Mouse (Mus musculus) limb, embryonic 12.5 days (tissue): ENCODE results near the gene Gm12248. TPM values are rescaled to one million over a fixed set of nuclear protein-coding genes. Genes with fewer than 3 reads are reported as not detected.

ENCODE experiments used
- ATAC-seq: fragments of 200-750 bp; cut with Nextera tagmentation; 2 replicates; pipeline ENCODE4 v1.8.0; 2017; ENCODE audit warnings: low read depth, moderate TSS enrichment; ENCODE audit not compliant: insufficient number of reproducible peaks, insufficient read depth, low FRiP score, low TSS enrichment
- H3K27ac ChIP-seq: fragments of 300-500 bp; sonication (generic); 2 replicates; pipeline ENCODE4 v1.5.1; 2016; ENCODE audit warnings: mild to moderate bottlenecking, moderate library complexity
- H3K27me3 ChIP-seq: fragments of 300-500 bp; sonication (generic); 2 replicates; pipeline ENCODE4 v1.6.1; 2016; ENCODE audit warnings: mild to moderate bottlenecking, moderate library complexity
- H3K36me3 ChIP-seq: fragments of 300-500 bp; sonication (generic); 2 replicates; pipeline ENCODE4 v1.6.1; 2016; ENCODE audit warnings: mild to moderate bottlenecking, moderate library complexity
- H3K4me1 ChIP-seq: fragments of 300-500 bp; sonication (generic); replicated peaks from 2 replicates; pipeline ENCODE4 v1.6.1; 2016
- H3K4me2 ChIP-seq: fragments of 300-500 bp; sonication (generic); 2 replicates; pipeline ENCODE4 v1.6.1; 2016; ENCODE audit warnings: mild to moderate bottlenecking, moderate library complexity
- H3K4me3 ChIP-seq: fragments of 300-500 bp; sonication (generic); replicated peaks from 2 replicates; pipeline ENCODE4 v1.5.1; 2016; ENCODE audit warnings: mild to moderate bottlenecking
- H3K9ac ChIP-seq: fragments of 300-500 bp; sonication (generic); replicated peaks from 2 replicates; pipeline ENCODE4 v1.6.1; 2016; ENCODE audit warnings: mild to moderate bottlenecking, moderate library complexity
- H3K9me3 ChIP-seq: fragments of 300-500 bp; sonication (generic); 2 replicates; pipeline ENCODE4 v1.6.1; 2016; ENCODE audit warnings: mild to moderate bottlenecking, moderate library complexity
- WGBS: fragments of 180-500 bp; shearing (Covaris S2); methylation state at CpG from one replicate; pipeline ENCODE4 v1.1.7; 2016; 5-methylcytosine and 5-hydroxymethylcytosine counted together
- polyA plus RNA-seq: library from polyadenylated mRNA; unstranded; fragments of >200 nt; fragmentation: Nextera tagmentation; extraction: Ambion mirVana; gene quantifications from 2 replicates; pipeline ENCODE4 v1.2.1, GENCODE M21; 2016

Gene Gm12248
- polyA plus RNA-seq, 1 experiment from 2014 or later = not detected

DNA sequence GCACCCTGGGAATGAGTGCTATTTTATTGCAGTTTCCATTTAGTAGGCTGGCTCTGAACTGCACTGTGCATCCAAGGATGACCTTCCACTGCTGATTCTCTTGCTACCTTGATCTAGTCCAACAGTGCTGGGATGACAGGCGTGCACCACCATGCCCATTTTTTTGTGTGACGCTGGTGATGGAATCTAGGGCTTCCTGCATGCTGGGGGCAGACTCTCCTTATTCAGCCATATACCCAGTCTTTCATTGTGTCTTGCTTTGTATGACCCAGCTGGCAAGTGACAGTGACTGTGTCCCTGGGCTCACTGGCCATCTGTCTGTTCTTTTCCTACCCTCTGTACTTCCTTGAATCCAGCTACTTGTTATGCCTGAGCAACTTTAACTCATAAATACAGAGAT is 30.8 kb upstream of the Gm12248 start:
- Histone ChIP-seq H3K36me3 (peaks cover 94% of the 10 kb centered on the region), H3K9me3 (no peaks in the 10 kb centered on the region), H3K4me3 (no peak overlapping the region), H3K9ac (no peak overlapping the region), H3K27me3 (no peaks in the 10 kb centered on the region), H3K27ac (no peak overlapping the region), H3K4me1 (peaks cover 4% of the 10 kb centered on the region), H3K4me2 (no peak overlapping the region)
- 89% methylated on average over 2 of the region's 2 CpGs for WGBS
- ATAC-seq = no peak

- Histone ChIP-seq H3K4me1 (no peaks in the 10 kb centered on the region), H3K36me3 (peaks cover 94% of the 10 kb centered on the region), H3K4me3 (no peak overlapping the region), H3K4me2 (no peak overlapping the region), H3K9ac (no peak overlapping the region), H3K27ac (no peak overlapping the region), H3K27me3 (no peaks in the 10 kb centered on the region), H3K9me3 (no peaks in the 10 kb centered on the region)
- ATAC-seq = no peak
- WGBS = 87% methylated on average over 9 of the region's 9 CpGs
Observed at GRCm38 (mm10) chr11:58121351-58121750, 28.4 kb upstream of the Gm12248 start.

DNA sequence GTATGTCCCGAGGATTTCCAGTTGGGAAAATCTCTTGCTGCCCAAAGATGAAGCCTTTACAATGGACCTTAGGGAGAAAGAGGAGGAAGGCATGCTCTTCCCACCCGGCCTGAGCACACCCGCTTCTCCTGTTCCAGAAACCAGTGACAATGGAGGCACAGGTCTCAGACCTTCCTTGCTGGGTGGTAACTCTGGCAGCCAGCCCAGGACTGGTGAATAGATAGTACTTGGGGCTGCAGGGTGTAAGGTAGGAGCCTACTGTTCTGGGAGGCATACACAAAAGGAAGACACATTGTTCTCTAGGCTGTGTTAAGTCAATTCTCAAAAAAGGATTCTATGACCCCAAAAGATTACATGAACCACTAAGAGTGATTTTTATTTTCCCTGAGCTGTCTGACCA is 27.7 kb upstream of the Gm12248 start:
- Histone ChIP-seq H3K27me3 (no peaks in the 10 kb centered on the region), H3K4me3 (no peak overlapping the region), H3K27ac (no peak overlapping the region), H3K9me3 (no peaks in the 10 kb centered on the region), H3K36me3 (peaks cover 94% of the 10 kb centered on the region), H3K4me2 (no peak overlapping the region), H3K4me1 (no peaks in the 10 kb centered on the region), H3K9ac (no peak overlapping the region)
- ATAC-seq = no peak
- WGBS = 83% methylated on average over 3 of the region's 3 CpGs

DNA sequence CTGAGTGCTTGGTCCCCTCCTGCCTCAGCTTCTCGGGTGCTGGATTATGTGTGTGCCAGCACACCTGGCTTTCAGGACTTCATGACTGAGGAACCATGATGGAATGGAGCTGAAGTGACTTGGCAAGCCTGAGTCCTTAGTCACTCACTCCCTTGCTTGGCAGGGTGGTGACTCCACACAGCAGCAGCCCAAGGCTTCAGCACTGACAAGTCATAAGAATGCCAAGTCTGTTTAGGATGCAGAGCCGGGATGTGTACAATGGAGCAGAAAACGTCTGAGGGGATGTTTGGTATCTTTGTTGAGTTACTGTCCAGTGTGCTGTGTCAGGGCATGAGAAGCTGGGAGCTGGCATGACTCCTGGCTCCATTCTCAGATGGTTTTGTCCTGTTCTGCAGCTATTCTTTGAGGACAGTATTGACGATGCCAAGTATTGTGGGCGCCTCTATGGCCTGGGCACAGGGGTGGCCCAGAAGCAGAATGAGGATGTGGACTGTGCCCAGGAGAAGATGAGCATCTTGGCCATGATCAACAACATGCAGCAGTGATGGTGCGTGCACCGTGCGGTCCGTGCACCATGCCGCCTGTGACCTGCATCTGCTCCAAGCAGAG is 24.2 kb upstream of the Gm12248 start:
- no peaks in the 10 kb centered on the region for H3K9me3 ChIP-seq
- no peak for ATAC-seq
- 90% methylated on average over 10 of the region's 10 CpGs for WGBS
- no peaks in the 10 kb centered on the region for H3K4me1 ChIP-seq
- H3K4me2 ChIP-seq = no peak overlapping the region
- H3K27me3 ChIP-seq = no peaks in the 10 kb centered on the region
- H3K36me3 ChIP-seq = peaks cover 97% of the 10 kb centered on the region
- no peak overlapping the region for H3K9ac ChIP-seq
- H3K27ac ChIP-seq = no peak overlapping the region
- no peak overlapping the region for H3K4me3 ChIP-seq

DNA sequence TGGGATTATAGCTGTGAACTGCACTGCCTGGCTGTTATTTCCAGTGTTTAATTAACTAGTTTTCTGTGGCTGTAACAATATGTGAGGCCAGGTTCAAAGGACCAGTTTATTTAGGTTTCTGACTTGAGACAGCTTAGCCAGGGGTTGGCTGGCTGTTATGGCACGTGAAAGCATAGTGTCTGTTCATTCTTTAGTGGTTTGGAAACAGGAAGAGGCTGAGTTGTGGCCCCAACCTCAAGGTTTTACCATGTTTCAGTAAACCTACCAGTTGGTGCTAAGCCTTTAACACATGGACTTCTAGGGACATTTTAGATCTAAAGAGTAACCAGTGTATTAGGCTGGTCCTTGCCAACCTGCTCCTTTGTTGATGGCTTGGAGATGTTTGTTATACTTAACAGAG is 23.6 kb upstream of the Gm12248 start:
- Histone ChIP-seq H3K4me2 (no peak overlapping the region), H3K36me3 (peaks cover 97% of the 10 kb centered on the region), H3K4me3 (no peak overlapping the region), H3K9ac (no peak overlapping the region), H3K27ac (no peak overlapping the region), H3K27me3 (no peaks in the 10 kb centered on the region), H3K4me1 (no peaks in the 10 kb centered on the region), H3K9me3 (no peaks in the 10 kb centered on the region)
- 66% methylated on average over 1 of the region's 1 CpGs for WGBS
- no peak for ATAC-seq

- no peaks in the 10 kb centered on the region for H3K27me3 ChIP-seq
- no peak for ATAC-seq
- H3K9ac ChIP-seq = no peak overlapping the region
- no peak overlapping the region for H3K4me3 ChIP-seq
- H3K4me1 ChIP-seq = peaks cover 17% of the 10 kb centered on the region
- H3K27ac ChIP-seq = no peak overlapping the region
- H3K9me3 ChIP-seq = no peaks in the 10 kb centered on the region
- peaks cover 42% of the 10 kb centered on the region for H3K36me3 ChIP-seq
- WGBS = 88% methylated on average over 4 of the region's 4 CpGs
- no peak overlapping the region for H3K4me2 ChIP-seq
Observed at GRCm38 (mm10) chr11:58107664-58108337, 14.9 kb upstream of the Gm12248 start.

DNA sequence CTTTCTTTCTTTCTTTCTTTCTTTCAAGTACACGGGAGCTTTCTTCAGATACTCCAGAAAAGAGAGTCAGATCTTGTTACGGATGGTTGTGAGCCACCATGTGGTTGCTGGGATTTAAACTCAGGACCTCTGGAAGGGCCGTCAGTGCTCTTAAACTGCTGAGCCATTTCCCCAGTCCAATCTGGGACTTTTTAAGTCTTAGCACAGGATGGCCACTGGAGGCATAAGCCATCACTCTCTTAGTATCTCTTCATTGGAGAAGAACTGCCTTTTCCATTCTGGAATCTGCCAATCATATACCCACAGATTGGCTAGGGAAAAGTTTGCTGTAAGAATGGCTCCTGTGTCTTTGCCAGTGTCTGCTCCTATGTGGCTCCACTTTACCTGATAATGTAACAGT is 14.1 kb upstream of the Gm12248 start:
- Histone ChIP-seq H3K9me3 (no peaks in the 10 kb centered on the region), H3K27ac (no peak overlapping the region), H3K4me3 (no peak overlapping the region), H3K4me2 (no peak overlapping the region), H3K27me3 (no peaks in the 10 kb centered on the region), H3K36me3 (peaks cover 34% of the 10 kb centered on the region), H3K4me1 (peaks cover 25% of the 10 kb centered on the region), H3K9ac (no peak overlapping the region)
- ATAC-seq = no peak
- WGBS = 46% methylated on average over 3 of the region's 3 CpGs

DNA sequence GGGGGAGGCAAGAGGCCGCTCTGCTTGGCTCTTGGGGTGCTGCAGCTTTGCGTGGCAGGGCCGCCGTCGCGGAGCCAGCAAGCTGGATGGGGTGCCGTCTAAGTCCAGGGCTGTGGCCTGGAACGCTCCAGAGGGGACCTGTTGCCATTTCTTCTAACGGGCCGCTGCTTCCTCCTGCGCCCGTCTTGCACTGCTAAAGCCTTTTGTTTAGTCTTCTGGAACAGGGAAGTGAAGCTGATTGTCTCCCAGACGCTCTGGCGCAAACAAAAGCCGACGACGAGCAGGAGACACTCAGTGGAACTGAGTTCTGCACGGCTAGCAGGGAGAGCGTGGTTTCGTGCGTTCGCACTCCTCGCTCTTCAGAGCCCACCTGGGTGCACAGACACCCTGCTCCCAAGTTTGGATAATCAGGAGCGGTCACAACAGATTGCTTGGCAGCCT is 11.4 kb upstream of the Gm12248 start:
- WGBS = under 1% methylated on average over 24 of the region's 24 CpGs
- Histone ChIP-seq H3K9ac (peak overlapping the region; percentile 88), H3K27ac (peak overlapping the region; percentile 89), H3K4me2 (peak overlapping the region; percentile 76), H3K36me3 (peaks cover 8% of the 10 kb centered on the region; the same call in 1 of the 2 replicates), H3K27me3 (no peaks in the 10 kb centered on the region), H3K4me3 (peak overlapping the region; percentile 92), H3K4me1 (peaks cover 26% of the 10 kb centered on the region), H3K9me3 (no peaks in the 10 kb centered on the region)
- ATAC-seq = 0 out of 2 replicates have a peak, but pooled peaks have one; percentile 18

GRCm38 (mm10) chr11:58103697-58104306 is 10.9 kb upstream of the Gm12248 start, which contains the start of gene Cnot8:
Gene Cnot8, plus strand, starts transcription at chr11:58104153.
- peak; percentile 91 for ATAC-seq
- H3K27ac ChIP-seq = peak within 1 kb of the TSS; percentile 89
- peak within 1 kb of the TSS; percentile 88 for H3K9ac ChIP-seq
- H3K36me3 ChIP-seq = peaks cover 5% of the 10 kb centered on the region; the same call in 1 of the 2 replicates
- H3K4me3 ChIP-seq = peak within 1 kb of the TSS; percentile 92
- H3K9me3 ChIP-seq = no peaks in the 10 kb centered on the region
- H3K4me1 ChIP-seq = peaks cover 26% of the 10 kb centered on the region
- H3K4me2 ChIP-seq = peak within 1 kb of the TSS; percentile 76
- 0 out of 2 replicates have a peak, but pooled peaks cover 3% of the 10 kb centered on the region for H3K27me3 ChIP-seq
- under 1% methylated on average over 55 of the region's 55 CpGs for WGBS

DNA sequence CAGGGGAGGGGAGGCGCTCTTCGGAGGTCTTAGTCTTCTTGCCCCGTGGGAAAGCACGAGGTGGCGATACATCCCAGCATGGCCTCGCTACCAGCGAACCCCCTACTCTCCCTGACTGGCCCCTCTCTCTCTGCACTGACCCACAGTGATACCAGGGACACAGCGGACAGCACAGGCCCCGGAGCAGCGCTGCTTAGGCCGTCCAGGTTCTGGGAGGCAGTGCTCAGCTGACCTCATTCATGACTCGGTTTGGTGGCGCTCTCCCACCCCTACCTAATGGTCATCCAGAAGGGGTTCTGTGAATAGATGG is 10.4 kb upstream of the Gm12248 start:
- peak overlapping the region; percentile 89 for H3K27ac ChIP-seq
- H3K27me3 ChIP-seq = peaks cover 8% of the 10 kb centered on the region; the same call in 1 of the 2 replicates
- H3K9me3 ChIP-seq = no peaks in the 10 kb centered on the region
- H3K4me1 ChIP-seq = peaks cover 26% of the 10 kb centered on the region
- H3K4me2 ChIP-seq = peak overlapping the region; percentile 76
- peak overlapping the region; percentile 59 for H3K9ac ChIP-seq
- H3K36me3 ChIP-seq = peaks cover 2% of the 10 kb centered on the region; the same call in 1 of the 2 replicates
- WGBS = 53% methylated on average over 13 of the region's 13 CpGs
- H3K4me3 ChIP-seq = peak overlapping the region; percentile 92
- ATAC-seq = no peak; the same call in 1 of the 2 replicates

GRCm38 (mm10) chr11:58102581-58103343 is 9.8 kb upstream of the Gm12248 start:
- WGBS = 82% methylated on average over 9 of the region's 9 CpGs
- H3K4me3 ChIP-seq = peak overlapping the region; percentile 92
- 0 out of 2 replicates have a peak, but pooled peaks have one; percentile 13 for ATAC-seq
- H3K9ac ChIP-seq = peak overlapping the region; percentile 59; the same call in 1 of the 2 replicates
- peaks cover 26% of the 10 kb centered on the region for H3K4me1 ChIP-seq
- H3K27ac ChIP-seq = peak overlapping the region; percentile 75
- no peaks in the 10 kb centered on the region for H3K36me3 ChIP-seq
- no peaks in the 10 kb centered on the region for H3K9me3 ChIP-seq
- peak overlapping the region; percentile 76 for H3K4me2 ChIP-seq
- peaks cover 14% of the 10 kb centered on the region for H3K27me3 ChIP-seq
